Mouse (Mus musculus) left cerebral cortex, adult 18-20 months (tissue): ENCODE measurements at regions not wholly inside any gene's neighbourhood (a gene's known extent, or its start where the extent isn't known, plus 50 kb on each side); places are given as distances from the start of the nearest gene placed in this dataset.
A peak's percentile ranks its signal among the peaks of the same experiment; 100 is the strongest.

ENCODE experiments used
- DNase-seq, 2 experiments: peaks; one replicate each; pipeline ENCODE4 v3.0.0; 2021 to 2022; ENCODE audit warnings: low spot score in 2 of 2, mixed read lengths in 1 of 2

DNA sequence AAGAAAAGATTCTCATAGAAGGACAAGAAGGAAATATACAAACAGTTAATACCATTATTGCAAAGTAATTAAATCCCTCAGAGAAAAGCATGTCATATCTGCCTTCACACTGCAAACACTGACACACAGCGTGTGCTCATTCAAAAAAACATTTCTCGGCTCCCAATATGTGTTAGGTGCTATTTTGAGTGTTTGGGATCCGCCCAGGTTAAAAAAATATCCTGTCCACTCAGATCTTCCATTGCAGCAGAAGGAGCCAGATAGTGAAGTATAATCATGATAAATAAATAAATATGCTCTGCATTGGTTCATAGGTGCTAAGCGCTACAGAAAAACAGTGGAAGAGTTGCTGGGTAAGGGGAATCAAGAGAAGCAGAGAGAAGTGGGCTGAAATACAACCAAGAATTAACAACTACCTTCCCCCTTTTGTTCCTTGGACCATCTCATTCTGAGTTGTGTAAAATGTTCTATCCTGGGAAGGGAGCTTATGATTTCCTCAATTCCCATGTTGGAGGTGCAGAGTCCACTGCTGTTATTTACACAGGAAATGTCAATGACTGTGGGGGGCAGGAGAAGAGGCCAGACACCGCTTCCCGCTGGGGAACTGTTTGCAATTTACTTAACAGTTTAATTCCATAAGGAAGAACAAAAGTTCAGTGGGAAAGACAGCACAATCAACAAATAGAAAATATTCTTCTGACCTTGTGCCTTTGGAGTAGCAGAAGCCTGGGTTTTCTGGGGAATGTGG, 139.9 kb downstream of the Tle1 start:
- DNase-seq = no peak

DNA sequence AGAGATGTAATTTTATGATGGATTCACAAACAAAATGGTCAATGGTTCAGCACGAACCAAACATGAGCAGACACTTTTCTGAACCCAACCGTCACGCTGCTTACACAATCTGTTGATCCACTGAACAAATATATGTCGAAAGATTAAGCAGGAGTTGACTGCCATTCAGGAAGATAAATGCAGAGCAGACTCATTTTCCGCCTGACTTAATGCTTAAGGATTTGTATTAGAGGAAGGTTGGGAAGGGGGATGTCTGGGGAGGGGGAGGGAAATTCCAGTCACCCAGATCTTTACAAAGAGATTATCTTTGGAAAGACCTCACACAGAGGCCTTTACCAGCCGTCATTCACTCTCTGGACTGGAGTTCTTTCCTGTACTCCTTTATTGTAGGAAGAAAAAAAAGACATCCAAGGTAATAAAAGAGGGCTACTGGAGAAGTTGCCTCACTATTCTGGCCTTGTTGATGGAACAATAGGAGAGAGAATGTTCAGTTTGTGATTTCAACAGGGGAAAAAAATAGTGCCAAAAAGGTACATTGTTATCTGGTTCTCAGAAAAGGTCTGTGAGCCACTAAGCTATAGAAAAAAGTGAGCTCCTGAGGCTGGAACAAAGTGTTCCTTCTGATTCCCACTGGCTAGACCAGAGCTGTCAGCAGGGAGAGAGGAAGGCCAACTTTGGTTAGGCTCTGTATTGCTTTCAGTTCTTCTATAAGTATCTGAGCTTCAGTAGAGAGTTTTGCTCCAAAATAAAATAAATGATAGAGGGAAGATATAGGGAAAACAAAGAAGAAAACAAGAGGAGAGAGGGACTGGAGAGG, 150.9 kb downstream of the Tle1 start:
- DNase-seq = no peak

DNA sequence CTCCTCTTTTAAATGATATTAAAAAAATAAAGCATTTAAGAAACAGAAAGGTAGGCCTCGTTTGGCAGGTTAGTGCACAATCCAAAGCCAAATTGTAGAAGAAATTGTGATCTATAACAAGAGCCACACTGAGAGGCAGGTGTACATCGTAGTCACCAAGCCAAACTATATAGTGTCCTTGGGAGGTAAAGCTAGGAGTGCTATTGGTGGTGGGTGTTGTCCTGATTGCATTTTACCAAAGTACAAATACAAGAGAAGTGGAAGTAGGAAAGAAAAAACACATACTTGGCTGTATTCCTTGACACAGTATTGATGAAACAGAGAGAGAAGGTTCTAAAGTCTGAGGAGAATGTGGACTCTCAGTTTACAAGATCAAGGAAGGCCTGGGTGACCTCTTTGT, 178.6 kb downstream of the Tle1 start:
- no peak for DNase-seq

DNA sequence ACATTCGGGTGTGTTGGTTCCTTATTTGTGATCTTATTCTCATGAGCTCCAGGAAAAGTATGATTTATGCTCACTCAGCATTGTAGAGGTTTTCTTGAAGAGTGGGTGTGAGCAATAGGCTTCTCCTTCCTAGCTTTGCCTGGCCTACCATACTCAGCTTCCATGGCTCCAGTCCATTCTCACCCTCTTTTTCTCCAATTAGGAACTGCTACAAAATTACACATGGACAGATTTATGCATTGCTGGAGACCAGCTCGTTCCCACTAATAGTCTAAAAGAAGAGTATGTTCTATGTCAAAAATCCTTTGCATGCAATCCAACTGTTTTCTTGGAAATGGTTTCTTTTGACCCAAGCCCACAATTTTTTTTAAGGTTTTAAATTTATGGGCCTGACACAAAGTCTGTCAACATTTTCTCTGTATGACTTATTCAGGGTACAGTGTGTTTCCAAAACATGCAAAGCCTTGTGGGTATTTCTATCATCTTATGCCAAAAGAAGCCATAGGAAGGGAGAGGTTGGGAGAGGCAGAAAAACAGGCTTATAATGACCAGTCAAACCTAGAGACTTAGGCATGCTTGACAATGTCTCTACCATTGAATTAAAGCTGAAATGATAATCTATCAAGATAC, 186.4 kb downstream of the Tle1 start:
- peak in 1 of 2 experiments; percentile 5 for DNase-seq

DNA sequence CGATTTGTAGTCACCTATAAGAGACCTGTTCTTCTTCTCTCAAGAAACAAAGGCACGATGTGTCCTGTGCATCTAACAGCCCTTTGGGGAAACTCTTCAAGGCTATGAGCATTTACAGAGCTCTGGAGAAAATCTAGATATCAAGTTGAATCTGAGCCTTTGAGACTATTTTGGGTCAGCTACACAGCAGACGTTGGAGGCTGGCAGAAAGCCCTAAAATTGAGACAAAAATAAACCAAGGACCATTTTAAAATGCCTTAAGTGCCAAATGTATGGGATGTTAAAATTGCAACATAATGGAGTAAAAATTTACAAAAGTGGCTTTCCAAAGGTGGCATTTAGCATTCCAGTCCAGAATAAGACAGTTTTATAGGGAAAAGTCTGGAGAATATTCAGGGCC, 187.1 kb downstream of the Tle1 start:
- DNase-seq = peak; percentile 3 to 18

DNA sequence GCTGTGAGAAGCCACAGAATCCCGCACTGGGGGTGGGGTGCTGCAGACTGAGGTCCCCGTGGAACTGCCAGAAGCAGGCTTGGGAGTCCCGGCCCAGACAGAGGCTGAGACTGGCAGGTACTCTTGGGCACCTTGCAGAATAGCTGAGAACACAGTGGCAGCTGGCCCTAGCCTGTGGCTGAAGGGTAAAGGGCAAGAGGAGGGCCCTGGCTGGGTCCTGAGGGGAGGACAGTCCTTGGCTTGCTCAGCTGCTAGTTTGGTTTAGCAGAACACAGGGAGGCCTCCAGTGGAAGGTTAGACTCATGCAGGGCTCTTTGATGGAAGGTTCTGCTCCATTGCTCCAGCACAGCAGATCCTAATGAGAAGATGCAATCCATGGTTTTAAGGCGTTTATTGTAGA, 190.4 kb downstream of the Tle1 start:
- no peak for DNase-seq

DNA sequence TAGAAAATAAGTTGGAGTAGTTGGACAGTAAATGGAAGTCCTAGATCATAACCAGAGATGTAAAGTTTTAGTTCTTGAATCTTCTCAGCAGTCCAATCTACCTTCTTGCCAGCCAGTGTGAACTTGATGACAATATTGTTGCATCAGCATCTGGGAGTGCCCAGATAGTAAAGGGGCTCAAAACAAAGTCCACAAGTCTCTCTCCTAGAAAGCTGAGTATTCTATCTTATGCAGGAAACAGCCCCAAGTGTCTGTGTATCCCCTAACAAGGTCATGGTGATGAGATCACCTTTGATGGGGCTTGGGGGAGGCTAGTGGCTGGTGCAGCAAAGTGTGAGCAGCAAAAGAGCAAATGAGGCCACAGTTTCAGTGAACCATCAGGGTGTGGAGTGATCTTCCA, 194.8 kb downstream of the Tle1 start:
- no peak for DNase-seq

DNA sequence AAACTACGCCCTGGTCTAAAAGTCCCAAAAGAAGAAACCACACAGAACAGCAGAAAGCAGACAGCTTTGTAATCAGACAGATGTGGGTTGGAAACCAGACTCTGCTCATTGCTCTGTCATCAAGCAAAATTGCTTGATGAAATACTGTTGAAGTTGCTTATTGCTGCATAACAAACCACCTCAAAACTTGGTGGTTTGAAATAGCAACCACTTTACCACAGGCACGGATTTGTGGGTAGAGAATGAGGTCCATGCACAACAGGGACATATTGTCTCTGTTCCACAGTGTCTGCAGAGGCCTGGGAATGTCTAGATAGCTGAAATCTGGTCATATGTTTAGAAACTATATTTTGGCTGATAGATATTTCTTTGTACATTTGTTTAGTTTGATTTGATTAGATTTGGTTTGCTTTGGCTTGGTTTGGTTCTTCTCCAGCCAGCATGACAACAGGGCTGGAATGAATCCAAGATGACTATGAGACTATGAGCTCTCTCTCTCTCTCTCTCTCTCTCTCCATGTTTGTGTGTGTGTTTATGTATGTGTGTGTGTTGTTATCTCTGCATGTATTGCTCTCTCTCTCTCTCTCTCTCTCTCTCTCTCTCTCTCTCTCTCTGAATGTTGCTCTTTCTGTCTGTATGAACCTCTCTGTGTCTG, 199.4 kb downstream of the Tle1 start:
- DNase-seq = no peak

DNA sequence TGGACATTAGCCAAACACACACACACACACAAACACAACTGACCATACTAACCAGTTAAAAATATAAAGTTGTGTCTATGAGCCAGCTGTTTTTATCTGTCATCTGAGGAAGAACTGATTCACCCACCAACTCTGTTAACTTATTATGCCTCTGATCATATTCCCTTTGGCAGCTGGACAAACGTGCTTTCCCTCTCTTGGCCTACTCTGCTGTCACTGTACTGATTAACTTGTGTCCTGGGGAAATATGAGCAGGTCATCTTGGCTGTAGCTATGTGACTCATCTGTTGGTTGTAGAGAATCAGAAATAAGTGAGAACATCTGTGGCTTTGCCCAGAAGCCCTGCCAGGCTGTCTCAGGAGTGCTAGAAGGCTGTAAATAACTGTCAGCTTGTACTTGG, 210.9 kb upstream of the Gm11232 start:
- no peak for DNase-seq

DNA sequence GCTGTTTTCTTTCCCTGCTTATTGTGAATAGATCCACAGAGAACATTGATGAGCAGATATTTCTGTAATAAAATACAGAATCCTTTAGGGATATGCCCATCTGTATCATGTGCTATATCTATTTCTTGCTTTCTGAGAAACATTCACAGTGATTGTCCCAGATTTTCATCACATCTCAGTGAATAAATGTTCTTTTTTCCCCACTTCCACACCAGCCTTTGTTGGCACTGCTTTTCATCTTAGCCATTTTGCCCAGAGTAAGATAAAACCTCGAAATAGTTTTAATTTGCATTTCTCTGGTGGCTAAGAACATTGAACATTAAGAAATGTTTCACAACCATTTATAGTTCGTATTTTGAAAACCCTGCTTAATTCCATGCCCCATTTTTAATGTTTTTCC, 195.7 kb upstream of the Gm11232 start:
- DNase-seq = peak in 1 of 2 experiments; percentile 13

DNA sequence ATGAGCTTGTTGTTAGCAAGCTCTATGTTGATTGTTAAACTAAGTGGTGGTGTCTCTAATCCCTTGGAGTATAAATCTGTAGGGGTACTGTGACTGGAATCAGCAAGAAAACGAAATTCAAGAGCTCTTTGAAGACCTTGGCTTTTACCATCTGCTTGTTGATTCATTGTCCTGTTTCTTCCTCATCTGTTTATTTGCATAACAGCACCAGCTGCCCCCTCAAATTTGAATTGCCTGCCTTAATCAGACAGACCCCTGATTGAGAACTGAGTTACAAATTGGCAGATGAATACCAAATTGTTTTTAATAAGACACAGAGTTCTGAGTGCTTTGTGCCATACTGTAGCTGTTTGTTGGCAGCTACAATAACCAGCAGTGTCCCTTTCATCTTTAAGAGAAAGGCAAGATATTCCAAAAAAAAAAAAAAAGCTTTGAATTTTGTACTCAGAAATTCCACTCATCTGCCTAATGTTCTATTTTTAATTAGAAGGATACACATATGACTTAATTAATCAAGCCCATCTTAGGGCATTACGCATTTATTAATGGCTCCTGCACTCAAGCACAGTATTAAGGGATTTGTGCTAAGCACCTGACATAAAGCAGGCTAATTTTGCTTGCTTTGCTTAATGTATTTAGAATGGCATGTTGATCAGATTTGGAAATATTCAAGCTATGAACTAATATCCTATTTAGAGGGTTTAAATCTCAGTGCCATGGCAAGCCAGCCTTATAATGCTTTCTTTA, 175.6 kb upstream of the Gm11232 start:
- DNase-seq = no peak

DNA sequence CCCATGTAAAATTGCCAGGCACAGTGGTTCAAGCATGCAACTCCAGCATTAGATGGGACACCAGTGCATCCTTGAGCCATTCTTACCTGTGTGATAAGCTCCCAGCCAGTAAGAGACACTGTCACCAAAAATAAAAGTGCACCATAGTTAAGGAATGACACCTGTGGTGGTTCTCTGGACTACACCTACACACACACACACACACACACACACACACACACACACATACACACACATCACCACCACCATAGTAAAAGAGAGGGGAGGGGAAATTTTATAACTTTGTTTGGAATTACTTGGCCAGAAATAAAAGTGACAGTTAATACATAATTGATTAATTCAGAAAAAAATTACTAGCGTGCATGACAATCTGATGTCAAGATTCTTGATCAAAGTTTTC, 175.1 kb upstream of the Gm11232 start:
- DNase-seq = no peak

DNA sequence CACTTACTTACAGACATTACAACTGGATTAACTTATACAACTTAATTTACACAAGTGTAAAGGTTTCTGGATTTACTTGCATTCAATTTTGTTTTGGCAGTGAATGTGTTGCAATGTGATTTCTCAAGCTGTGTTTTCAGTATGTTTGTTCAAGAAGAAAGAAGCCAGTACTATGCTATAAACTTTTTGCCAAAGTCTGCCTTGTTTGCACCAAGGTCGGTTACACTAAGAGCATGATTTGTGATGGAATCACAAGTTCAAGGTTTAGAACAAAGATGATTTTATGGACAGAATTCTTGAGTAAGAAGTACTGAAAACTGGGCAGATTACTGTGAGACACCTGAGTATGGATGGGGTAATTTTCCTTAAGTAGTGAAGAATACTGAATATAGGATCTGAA, 153.8 kb upstream of the Gm11232 start:
- DNase-seq = no peak

DNA sequence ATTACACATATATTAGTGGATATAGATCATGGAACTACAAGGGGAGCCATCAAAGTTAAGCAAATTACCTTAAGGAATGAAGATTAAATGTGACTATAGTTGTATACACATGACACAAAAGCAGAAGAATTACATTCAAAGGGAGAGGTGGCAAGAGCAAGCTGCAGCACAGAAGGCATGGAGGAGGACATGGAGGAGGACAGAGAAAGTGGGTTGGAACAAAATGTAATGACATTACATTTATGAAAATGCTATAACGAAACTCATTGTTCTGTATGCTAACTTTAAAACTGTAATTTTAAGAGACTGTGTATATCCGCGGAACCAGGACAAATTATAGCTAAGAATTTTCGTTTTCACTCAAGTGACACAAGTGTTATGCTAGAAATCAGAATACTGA, 117.9 kb upstream of the Gm11232 start:
- peak; percentile 50 to 61 for DNase-seq

DNA sequence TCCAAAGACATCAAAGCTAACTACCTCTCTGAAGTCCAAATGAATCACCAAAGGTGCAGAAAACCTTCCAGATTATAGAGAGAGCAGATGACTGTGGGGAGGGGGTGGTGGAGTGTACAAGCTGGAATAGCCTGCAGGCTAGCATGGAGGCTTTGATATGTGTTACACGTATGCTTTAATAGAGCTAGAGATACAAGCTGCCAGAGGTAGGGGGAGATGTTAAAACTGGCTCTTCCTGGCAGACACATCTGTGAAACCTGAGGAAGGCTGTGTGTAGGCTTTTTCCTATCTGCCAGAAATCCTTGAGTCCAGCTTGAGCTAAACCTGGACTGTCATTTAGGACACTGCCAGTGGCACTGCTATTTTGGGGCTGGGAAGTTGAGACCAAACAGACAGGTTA, 109.2 kb upstream of the Gm11232 start:
- no peak for DNase-seq

DNA sequence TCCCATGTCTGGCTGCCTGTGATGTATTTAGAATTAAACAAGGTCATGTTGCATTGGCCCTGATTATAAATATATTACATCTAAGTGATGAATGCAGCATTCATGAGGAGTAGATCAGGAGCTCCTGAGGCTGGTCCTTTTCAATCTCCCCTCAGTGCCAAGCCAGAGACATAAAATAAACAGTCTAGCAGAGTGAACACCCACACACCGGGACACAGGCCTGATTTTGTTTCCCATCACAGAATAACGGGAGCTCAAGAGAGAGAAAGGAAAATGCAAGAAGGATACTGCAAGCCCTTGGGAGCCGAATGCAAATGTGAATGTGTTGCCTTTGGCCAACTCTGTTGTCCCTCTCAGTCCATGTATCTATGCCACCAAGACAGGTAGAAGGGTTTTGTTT, 84.1 kb upstream of the Gm11232 start:
- DNase-seq = peak in 1 of 2 experiments; percentile 30

DNA sequence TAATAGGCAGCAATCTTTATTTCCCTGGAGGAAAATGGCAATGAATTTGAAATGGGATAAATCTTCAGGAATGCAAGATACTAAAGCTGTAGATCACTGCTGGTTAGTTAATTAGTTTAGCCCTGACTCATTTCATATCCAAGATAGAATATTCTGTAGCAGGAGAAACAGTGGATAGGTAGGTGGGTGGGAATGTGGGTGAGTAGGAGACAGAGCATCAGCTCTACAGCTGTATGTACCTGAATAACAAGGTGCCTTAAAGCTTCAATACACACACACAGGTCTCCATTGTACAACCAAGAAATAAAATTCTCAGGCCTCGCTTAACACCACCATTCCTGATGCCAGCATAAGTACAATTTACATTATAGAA, 83.0 kb upstream of the Gm11232 start:
- DNase-seq = no peak

DNA sequence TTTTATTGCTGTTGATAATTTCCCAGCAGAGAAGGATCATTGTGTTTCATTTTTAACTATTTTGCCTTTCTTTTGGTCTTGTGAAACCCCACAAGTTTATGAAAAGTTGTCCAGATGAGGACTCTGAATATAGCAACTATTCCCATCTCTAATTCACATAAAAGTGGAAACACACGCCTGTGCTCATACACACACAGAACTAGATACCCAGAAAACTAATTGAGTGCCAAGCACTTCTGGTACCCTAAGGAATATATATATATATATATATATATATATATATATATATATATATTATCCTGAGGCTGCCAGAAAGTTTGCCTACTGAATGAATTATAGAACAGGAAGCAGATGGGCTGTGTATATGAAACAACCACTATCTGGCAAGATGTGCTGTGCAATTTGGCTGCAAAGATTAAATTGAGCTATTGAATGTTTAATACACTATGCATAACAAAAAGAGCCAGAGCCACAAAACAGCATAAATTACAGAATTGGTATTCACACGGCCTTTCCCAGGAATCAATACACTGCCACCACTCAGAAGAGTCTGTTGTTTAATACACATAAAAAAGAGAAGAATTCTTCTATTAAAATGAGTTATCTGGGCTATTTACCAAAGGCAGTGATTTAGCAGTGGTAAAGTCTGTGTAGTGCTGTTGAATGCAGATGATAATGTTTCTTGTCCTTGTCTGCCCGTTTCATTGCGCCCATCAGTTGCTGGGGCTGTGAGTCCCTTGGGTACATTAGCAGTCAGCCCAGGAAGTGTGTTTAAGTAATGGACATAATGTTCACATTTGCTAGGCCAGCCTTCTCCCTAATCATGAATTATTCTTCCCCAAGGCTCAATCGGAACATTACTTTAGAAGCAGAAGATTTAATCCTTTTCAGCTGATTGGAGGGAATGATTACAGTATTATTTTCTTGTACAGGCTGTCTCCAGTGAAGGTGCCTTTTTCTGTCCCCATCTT, 82.3 kb upstream of the Gm11232 start:
- DNase-seq = peak in 1 of 2 experiments; percentile 20

DNA sequence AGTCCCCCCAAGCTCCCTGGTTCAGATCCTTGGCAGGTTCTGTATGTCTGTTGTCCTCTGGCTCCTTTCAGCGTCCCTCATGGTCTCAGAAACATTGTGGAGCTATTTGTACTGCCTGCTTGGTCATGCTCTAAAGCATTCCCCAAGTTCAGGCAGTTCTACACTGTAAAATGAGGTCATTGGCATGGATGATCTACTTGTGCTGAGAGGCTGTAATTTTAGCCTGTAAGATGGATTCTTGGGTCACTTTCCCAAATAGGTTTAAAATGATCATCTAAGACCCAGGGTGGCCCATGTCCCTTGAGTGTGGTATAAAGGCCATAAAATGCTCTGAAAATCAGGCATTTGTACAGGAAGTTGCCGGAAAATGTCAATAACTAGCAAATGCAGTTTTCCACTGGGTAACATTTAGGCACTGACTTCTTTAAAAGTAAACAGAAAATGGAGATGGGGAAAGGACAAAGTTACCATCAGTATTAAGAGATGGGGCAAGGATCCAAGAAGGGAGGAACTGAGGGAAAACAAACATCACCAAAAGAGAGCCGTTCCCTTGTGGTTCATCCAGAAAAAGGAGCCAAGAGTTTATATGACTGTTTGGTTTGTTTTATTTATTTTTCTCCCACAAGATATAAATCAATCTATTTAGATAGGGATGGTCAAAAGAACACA, 81.5 kb upstream of the Gm11232 start:
- DNase-seq = no peak
